Mouse (Mus musculus) right cerebral cortex, postnatal 25 days (tissue): ENCODE measurements at regions not wholly inside any gene's neighbourhood (a gene's known extent, or its start where the extent isn't known, plus 50 kb on each side); places are given as distances from the start of the nearest gene placed in this dataset.

Source experiments
- DNase-seq: peaks from one replicate; pipeline ENCODE4 v3.0.0; 2022

- no peak for DNase-seq
Observed at GRCm38 (mm10) chr1:4687605-4688004, 120.1 kb upstream of the Gm37988 start.

GRCm38 (mm10) chr1:4689096-4689495 is 118.6 kb upstream of the Gm37988 start:
- DNase-seq, result no peak

- DNase-seq, result no peak
Observed at GRCm38 (mm10) chr1:4703316-4703715, 104.4 kb upstream of the Gm37988 start.

- no peak for DNase-seq
Observed at GRCm38 (mm10) chr1:4706171-4706570, 101.5 kb upstream of the Gm37988 start.

- DNase-seq, result no peak
Observed at GRCm38 (mm10) chr1:4722333-4722931, 85.3 kb upstream of the Gm37988 start.
